18 mouse cellular contexts compared by ENCODE assay signal in the genomic region with DNA sequence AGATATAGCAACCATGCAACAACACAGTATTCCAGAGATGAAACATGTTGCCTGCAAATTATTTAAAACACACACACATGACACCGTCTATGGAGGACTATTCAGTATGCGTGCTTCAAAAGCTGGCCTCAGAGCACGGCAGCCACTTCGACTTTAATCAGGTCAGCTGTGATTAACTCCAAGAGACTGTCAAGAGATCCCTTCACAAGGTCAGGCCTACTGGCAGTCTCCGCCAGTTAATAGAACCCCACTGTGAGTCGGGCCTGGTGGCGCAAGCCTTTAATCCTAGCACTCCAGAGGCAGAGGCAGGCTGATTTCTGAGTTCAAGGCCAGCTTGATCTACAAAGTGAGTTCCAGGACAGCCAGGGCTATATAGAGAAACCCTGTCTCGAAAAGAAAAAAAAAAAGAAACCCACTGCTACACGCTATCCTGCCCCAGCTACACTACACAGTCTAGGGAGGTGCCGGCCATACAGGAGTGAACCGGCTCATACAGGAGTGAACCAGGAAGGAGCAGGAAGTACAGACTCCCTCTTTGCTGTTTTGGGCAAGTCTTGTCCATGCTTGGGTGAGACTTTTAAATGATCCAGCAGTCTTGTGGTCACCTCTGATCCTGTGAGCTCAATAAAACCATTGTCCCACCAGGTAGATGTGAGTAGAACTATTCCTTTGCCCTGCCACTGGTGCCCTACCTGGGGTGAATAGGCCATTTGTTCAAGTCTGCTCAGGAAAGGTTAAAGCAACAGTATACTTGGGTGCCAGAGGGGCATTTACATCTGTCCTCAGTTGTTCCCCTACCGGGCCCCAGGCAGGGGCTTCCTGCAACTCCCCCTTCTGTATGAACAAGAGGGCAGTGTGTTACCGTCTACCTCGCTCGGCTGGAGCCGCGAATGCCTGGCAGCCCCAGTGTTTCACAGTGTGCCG. TPM values are rescaled to one million over a fixed set of nuclear protein-coding genes. Genes with fewer than 3 reads are reported as not detected.
DNase-seq lines count a peak whose midpoint lies in the region; ATAC-seq and TF ChIP-seq lines count a peak whose summit lies in the region.
"Had no signal": no experiment of that assay in that cellular context is flagged by ENCODE, and none has a peak within 500 bp of the region (broad histone marks: within the 10 kb centered on the region; RNA-seq: fewer than 3 reads in every experiment).

No protein-coding gene starts in this region.

- no peak overlapping the region for H3K4me2 ChIP-seq in heart, embryonic 15.5 days
- no peak overlapping the region for H3K4me2 ChIP-seq in limb, embryonic 11.5 days (ENCODE audit: low read depth, severe bottlenecking)
- H3K4me2 ChIP-seq: forebrain, embryonic 12.5 days; neural tube, embryonic 12.5 days; stomach, embryonic 15.5 days had no signal

- TF ChIP-seq POLR2A in ES-Bruce4 (IDR thresholded peaks at IDR 0.05; ENCODE audit: insufficient read depth, low read length) = no peak

- intact Hi-C loops in heart, postnatal 25 days (cut with DNase I) = no loop called here

- TF ChIP-seq CTCF in E14TG2a.4 (conservative IDR thresholded peaks at IDR 0.05; ENCODE audit: low read length) (no peak), ES-Bruce4 (IDR thresholded peaks at IDR 0.05; ENCODE audit: low read depth, low read length) (no peak)

- no peak overlapping the region for H3K9ac ChIP-seq in heart, embryonic 15.5 days
- H3K9ac ChIP-seq in ES-Bruce4 (ENCODE audit: low read depth, poor library complexity, severe bottlenecking) = peak overlapping the region; percentile 5
- no peak overlapping the region for H3K9ac ChIP-seq in limb, embryonic 11.5 days (ENCODE audit: low read length)
- H3K9ac ChIP-seq: forebrain, embryonic 12.5 days; liver, postnatal 0 days; neural tube, embryonic 12.5 days; stomach, embryonic 15.5 days had no signal

- DNase-seq in heart, postnatal 25 days (ENCODE audit: low spot score) = no peak
- no peak for DNase-seq in limb, embryonic 11.5 days (ENCODE audit: low spot score)
- no peak for DNase-seq in urinary bladder, postnatal 25 days (ENCODE audit: low spot score)
- no peak for DNase-seq in testis, postnatal 14 days (ENCODE audit: low spot score)
- DNase-seq: cerebellum, adult 8-10 months; gastrocnemius, postnatal 36 days; kidney, adult 9 months; liver; liver, postnatal 0 days; right cerebral cortex, postnatal 14 days had no signal

- H3K27me3 ChIP-seq in heart, embryonic 15.5 days = no peaks in the 10 kb centered on the region
- H3K27me3 ChIP-seq in E14TG2a.4 (ENCODE audit: insufficient read depth, low read length) = no peaks in the 10 kb centered on the region
- no peaks in the 10 kb centered on the region for H3K27me3 ChIP-seq in ES-Bruce4 (ENCODE audit: control insufficient read depth, insufficient read depth, low read length, poor library complexity, severe bottlenecking)
- H3K27me3 ChIP-seq in limb, embryonic 11.5 days (ENCODE audit: control insufficient read depth, insufficient read depth, low read length) = no peaks in the 10 kb centered on the region
- H3K27me3 ChIP-seq: forebrain, embryonic 12.5 days; neural tube, embryonic 12.5 days; stomach, embryonic 15.5 days had no signal

- no peak overlapping the region for H3K4me3 ChIP-seq in heart, embryonic 15.5 days
- H3K4me3 ChIP-seq in E14TG2a.4 (replicated peaks; ENCODE audit: low read length) (peak overlapping the region; percentile 37), ES-Bruce4 (ENCODE audit: low read depth, low read length) (no peak overlapping the region)
- no peak overlapping the region for H3K4me3 ChIP-seq in limb, embryonic 11.5 days (ENCODE audit: low read depth, low read length)
- H3K4me3 ChIP-seq: forebrain, embryonic 12.5 days; layer of hippocampus, adult 2 months; neural tube, embryonic 12.5 days; stomach, embryonic 15.5 days had no signal

- ATAC-seq in heart, embryonic 15.5 days (replicated peaks; ENCODE audit: insufficient number of reproducible peaks, insufficient read depth, low FRiP score, low read depth) = no peak
- peak; percentile 55; the same call in 1 of the 2 replicates for ATAC-seq in limb, embryonic 11.5 days (ENCODE audit: insufficient number of reproducible peaks, low FRiP score, low TSS enrichment, low read depth)
- ATAC-seq: CD4-positive, CD25-positive, alpha-beta regulatory T cell, adult 4 months; liver, postnatal 0 days had no signal

- H3K4me1 ChIP-seq in heart, embryonic 15.5 days (replicated peaks) = peaks cover 5% of the 10 kb centered on the region; the same call in 1 of the 2 replicates
- H3K4me1 ChIP-seq in E14TG2a.4 (replicated peaks; ENCODE audit: low read depth, low read length) (peaks cover 30% of the 10 kb centered on the region), ES-Bruce4 (ENCODE audit: control insufficient read depth, insufficient read depth, low read length) (no peaks in the 10 kb centered on the region)
- no peaks in the 10 kb centered on the region for H3K4me1 ChIP-seq in limb, embryonic 11.5 days (ENCODE audit: control insufficient read depth, insufficient read depth, low read length)
- H3K4me1 ChIP-seq: forebrain, embryonic 12.5 days; neural tube, embryonic 12.5 days; stomach, embryonic 15.5 days had no signal

- H3K27ac ChIP-seq in heart, embryonic 15.5 days = 0 out of 2 replicates have a peak overlapping the region, but pooled peaks have one; percentile 12
- H3K27ac ChIP-seq in ES-Bruce4 (ENCODE audit: insufficient read depth, low read length) = peak overlapping the region; percentile 90
- no peak overlapping the region for H3K27ac ChIP-seq in limb, embryonic 11.5 days (replicated peaks; ENCODE audit: low read depth, low read length)
- H3K27ac ChIP-seq: forebrain, embryonic 12.5 days; layer of hippocampus, adult 2 months; neural tube, embryonic 12.5 days; stomach, embryonic 15.5 days had no signal

- 84% methylated on average over 18 of the region's 18 CpGs for WGBS in heart, embryonic 15.5 days
- 93% methylated on average over 18 of the region's 18 CpGs for WGBS in limb, embryonic 11.5 days

- no peaks in the 10 kb centered on the region for H3K9me3 ChIP-seq in heart, embryonic 15.5 days (replicated peaks)
- no peaks in the 10 kb centered on the region for H3K9me3 ChIP-seq in E14TG2a.4 (ENCODE audit: low read length)
- no peaks in the 10 kb centered on the region for H3K9me3 ChIP-seq in ES-Bruce4 (replicated peaks; ENCODE audit: control insufficient read depth, insufficient read depth, low read length, poor library complexity, severe bottlenecking)
- no peaks in the 10 kb centered on the region for H3K9me3 ChIP-seq in limb, embryonic 11.5 days (ENCODE audit: control insufficient read depth, low read length)
- H3K9me3 ChIP-seq: forebrain, embryonic 12.5 days; neural tube, embryonic 12.5 days; stomach, embryonic 15.5 days had no signal

- H3K36me3 ChIP-seq in heart, embryonic 15.5 days = peaks cover 40% of the 10 kb centered on the region
- H3K36me3 ChIP-seq in E14TG2a.4 (ENCODE audit: insufficient read depth, low read length) (peaks cover 69% of the 10 kb centered on the region), ES-Bruce4 (ENCODE audit: control insufficient read depth, insufficient read depth, low read length, poor library complexity, severe bottlenecking) (peaks cover 12% of the 10 kb centered on the region)
- peaks cover 15% of the 10 kb centered on the region for H3K36me3 ChIP-seq in limb, embryonic 11.5 days (ENCODE audit: control insufficient read depth, insufficient read depth, low read length)

- 0 out of 2 replicates have a peak, but pooled peaks have one; percentile 42 for TF ChIP-seq EP300 in ES-Bruce4 (IDR thresholded peaks at IDR 0.05; ENCODE audit: insufficient read depth, low read depth, low read length)

RNA-seq across cellular contexts. Expression of gene Gm49384, which starts 6.3 kb away (rescaled TPM):
- polyA plus RNA-seq in heart, embryonic 15.5 days (2015; fragmentation: Nextera tagmentation; extraction: Ambion mirVana) = 11.2 and 15.0 TPM in 2 replicates
- total RNA-seq in heart, postnatal 25 days (2021) = 1 to 10 TPM; 2.3 to 3.7 TPM
- polyA plus RNA-seq in ES-Bruce4 (2011; ENCODE audit: insufficient read depth, insufficient read length, low read depth, missing spikeins) = 27.7 and 32.7 TPM in 2 replicates
- polyA plus RNA-seq in limb, embryonic 11.5 days (2014; fragmentation: Nextera tagmentation; extraction: Ambion mirVana) = 41.3 and 43.5 TPM in 2 replicates

RNA-seq across cellular contexts. Expression of gene Dnaaf2, which starts 12.1 kb away (rescaled TPM):
- 6.1 and 7.7 TPM in 2 replicates for polyA plus RNA-seq in heart, embryonic 15.5 days (2015; fragmentation: Nextera tagmentation; extraction: Ambion mirVana)
- total RNA-seq in heart, postnatal 25 days (2021) = under 1 TPM; 0.34 to 0.56 TPM
- polyA plus RNA-seq in ES-Bruce4 (2011; ENCODE audit: insufficient read depth, insufficient read length, low read depth, missing spikeins) = 3.7 and 4.6 TPM in 2 replicates
- 15.0 and 16.2 TPM in 2 replicates for polyA plus RNA-seq in limb, embryonic 11.5 days (2014; fragmentation: Nextera tagmentation; extraction: Ambion mirVana)

RNA-seq across cellular contexts. Expression of gene Gm49383, which starts 13.4 kb away (rescaled TPM):
- polyA plus RNA-seq in heart, embryonic 15.5 days (2015; fragmentation: Nextera tagmentation; extraction: Ambion mirVana) = 14.3 and 16.2 TPM in 2 replicates
- total RNA-seq in heart, postnatal 25 days (2021) = 1 to 10 TPM; 2.6 to 4.5 TPM
- polyA plus RNA-seq in ES-Bruce4 (2011; ENCODE audit: insufficient read depth, insufficient read length, low read depth, missing spikeins) = 15.1 and 15.4 TPM in 2 replicates
- polyA plus RNA-seq in limb, embryonic 11.5 days (2014; fragmentation: Nextera tagmentation; extraction: Ambion mirVana) = 41.6 and 45.6 TPM in 2 replicates

RNA-seq across cellular contexts. Expression of gene Pole2, which starts 17.7 kb away (rescaled TPM):
- polyA plus RNA-seq in heart, embryonic 15.5 days (2015; fragmentation: Nextera tagmentation; extraction: Ambion mirVana) = 12.7 and 16.0 TPM in 2 replicates
- total RNA-seq in heart, postnatal 25 days (2021) = 1 to 10 TPM in 1 of 2 experiments, under 1 TPM in 1; 0.98 to 1.2 TPM
- polyA plus RNA-seq in ES-Bruce4 (2011; ENCODE audit: insufficient read depth, insufficient read length, low read depth, missing spikeins) = 26.6 and 27.8 TPM in 2 replicates
- 32.7 and 38.4 TPM in 2 replicates for polyA plus RNA-seq in limb, embryonic 11.5 days (2014; fragmentation: Nextera tagmentation; extraction: Ambion mirVana)

RNA-seq across cellular contexts. Expression of gene Mgat2, which starts 26.4 kb away (rescaled TPM):
- 40.1 and 45.2 TPM in 2 replicates for polyA plus RNA-seq in heart, embryonic 15.5 days (2015; fragmentation: Nextera tagmentation; extraction: Ambion mirVana)
- total RNA-seq in heart, postnatal 25 days (2021) = 10 to 100 TPM; 19.6 to 20.0 TPM
- polyA plus RNA-seq in ES-Bruce4 (2011; ENCODE audit: insufficient read depth, insufficient read length, low read depth, missing spikeins) = 23.9 and 24.8 TPM in 2 replicates
- polyA plus RNA-seq in limb, embryonic 11.5 days (2014; fragmentation: Nextera tagmentation; extraction: Ambion mirVana) = 32.3 and 33.6 TPM in 2 replicates
